Comparison of ENCODE assay signal across 8 mouse cellular contexts in the genomic region with DNA sequence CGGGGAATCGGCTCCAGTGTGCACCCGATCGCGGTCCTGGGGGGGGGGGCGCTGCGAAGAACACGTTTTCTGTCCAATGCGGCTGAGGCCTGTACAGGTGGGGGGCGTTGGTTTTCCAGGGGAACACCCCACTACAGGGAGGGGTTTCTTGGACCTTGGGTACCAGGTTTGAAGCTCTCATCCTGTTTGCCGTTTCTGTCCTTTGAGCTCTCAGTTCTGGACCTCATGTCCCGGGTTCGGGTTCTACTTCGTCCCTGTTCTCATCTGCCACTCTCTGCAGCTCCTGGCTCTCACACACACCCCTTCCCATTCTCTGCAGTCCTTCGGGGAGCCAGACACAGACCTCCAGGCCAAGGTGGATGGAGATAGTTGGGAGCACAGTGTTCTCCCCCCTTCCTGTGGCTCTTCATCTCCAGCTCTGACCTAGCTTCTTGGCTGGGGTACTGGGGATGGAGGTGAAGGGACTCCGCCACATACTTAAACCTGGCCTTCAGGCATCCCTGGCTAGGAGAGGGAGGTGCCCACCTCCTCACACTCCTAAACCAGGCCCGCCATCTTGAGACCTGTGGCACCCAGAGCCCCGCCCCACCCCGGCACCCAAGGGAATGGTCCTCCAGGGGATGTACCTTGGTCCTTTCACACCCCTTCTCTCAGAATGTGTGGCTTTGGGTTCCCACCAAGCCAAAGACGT. TPM values are rescaled to one million over a fixed set of nuclear protein-coding genes. Genes with fewer than 3 reads are reported as not detected.
A peak's percentile ranks its signal among the peaks of the same experiment; 100 is the strongest.
DNase-seq lines count a peak whose midpoint lies in the region; ATAC-seq and TF ChIP-seq lines count a peak whose summit lies in the region.

No protein-coding gene starts in this region.

- peaks cover 4% of the 10 kb centered on the region; the same call in 1 of the 2 replicates for H3K27me3 ChIP-seq in hindbrain, embryonic 10.5 days (ENCODE audit: insufficient read depth, poor library complexity, severe bottlenecking)
- no peaks in the 10 kb centered on the region for H3K27me3 ChIP-seq in midbrain, embryonic 11.5 days (ENCODE audit: control insufficient read depth, insufficient read depth, low read length)

- no peak for ATAC-seq in midbrain, embryonic 11.5 days (ENCODE audit: low FRiP score)

- no peak for DNase-seq in left cerebral cortex, adult 2 months (ENCODE audit: extremely low spot score in 1 of 2, low spot score in 2 of 2)
- DNase-seq in left cerebral cortex, postnatal 10 days (ENCODE audit: extremely low spot score in 1 of 2, low spot score in 2 of 2) = no peak
- DNase-seq in cerebellum, adult 9-11 months = peak; percentile 79
- peak; percentile 65 for DNase-seq in hindbrain, embryonic 10.5 days (ENCODE audit: low spot score)
- DNase-seq in midbrain, embryonic 11.5 days (ENCODE audit: low spot score, missing footprints) = peak; percentile 95
- no peak for DNase-seq in spleen, postnatal 10 days (ENCODE audit: low spot score in 2 of 2)
- no peak for DNase-seq in adrenal gland, postnatal 14 days
- no peak for DNase-seq in spleen, postnatal 4 days (ENCODE audit: low spot score in 2 of 2)

- H3K4me2 ChIP-seq in midbrain, embryonic 11.5 days = peak overlapping the region; percentile 78

- peak overlapping the region; percentile 89 for H3K27ac ChIP-seq in left cerebral cortex, adult 2 months
- peak overlapping the region; percentile 97 for H3K27ac ChIP-seq in hindbrain, embryonic 10.5 days
- peak overlapping the region; percentile 97 for H3K27ac ChIP-seq in midbrain, embryonic 11.5 days (ENCODE audit: low read depth, low read length)

- intact Hi-C loops in left cerebral cortex, adult 2 months (cut with DNase I) = no loop called here
- intact Hi-C loops in left cerebral cortex, postnatal 10 days (cut with DNase I) = no loop called here

- no peak for TF ChIP-seq CTCF in left cerebral cortex, adult 2 months (IDR thresholded peaks at IDR 0.05)

- WGBS in hindbrain, embryonic 10.5 days = 1% methylated on average over 20 of the region's 20 CpGs
- WGBS in midbrain, embryonic 11.5 days = under 1% methylated on average over 19 of the region's 20 CpGs

- H3K9me3 ChIP-seq in hindbrain, embryonic 10.5 days = no peaks in the 10 kb centered on the region
- H3K9me3 ChIP-seq in midbrain, embryonic 11.5 days (ENCODE audit: control insufficient read depth, low read length) = no peaks in the 10 kb centered on the region

- peak overlapping the region; percentile 97 for H3K9ac ChIP-seq in midbrain, embryonic 11.5 days (ENCODE audit: low read length)

- peaks cover 90% of the 10 kb centered on the region for H3K4me1 ChIP-seq in hindbrain, embryonic 10.5 days (replicated peaks)
- H3K4me1 ChIP-seq in midbrain, embryonic 11.5 days (ENCODE audit: control insufficient read depth, insufficient read depth, low read length) = peaks cover 65% of the 10 kb centered on the region

- H3K4me3 ChIP-seq in left cerebral cortex, adult 2 months = peak overlapping the region; percentile 79
- H3K4me3 ChIP-seq in hindbrain, embryonic 10.5 days = peak overlapping the region; percentile 91
- H3K4me3 ChIP-seq in midbrain, embryonic 11.5 days (ENCODE audit: low read depth, low read length) = peak overlapping the region; percentile 88

- peaks cover 32% of the 10 kb centered on the region for H3K36me3 ChIP-seq in hindbrain, embryonic 10.5 days
- H3K36me3 ChIP-seq in midbrain, embryonic 11.5 days (ENCODE audit: control insufficient read depth, insufficient read depth, low read length) = no peaks in the 10 kb centered on the region; the same call in 1 of the 2 replicates

RNA-seq across cellular contexts. Expression of a gene that starts 1.1 kb away (rescaled TPM):
- total RNA-seq in left cerebral cortex, adult 2 months (2021) = 100 to 1,000 TPM; 202 to 207 TPM
- 100 to 1,000 TPM; 222 to 242 TPM for total RNA-seq in left cerebral cortex, postnatal 10 days (2021)
- 395 and 430 TPM in 2 replicates for polyA plus RNA-seq in hindbrain, embryonic 10.5 days (2016; fragmentation: Nextera tagmentation; extraction: Ambion mirVana)
- 219 and 256 TPM in 2 replicates for polyA plus RNA-seq in midbrain, embryonic 11.5 days (2014; fragmentation: Nextera tagmentation; extraction: Ambion mirVana)
- 24.3 and 32.2 TPM in 2 replicates for total RNA-seq in adrenal gland, postnatal 14 days (2021)

RNA-seq across cellular contexts. Expression of a gene that starts 6.7 kb away (rescaled TPM):
- total RNA-seq in left cerebral cortex, adult 2 months (2021) = 10 to 100 TPM; 38.4 to 38.6 TPM
- 10 to 100 TPM; 55.7 to 59.6 TPM for total RNA-seq in left cerebral cortex, postnatal 10 days (2021)
- polyA plus RNA-seq in hindbrain, embryonic 10.5 days (2016; fragmentation: Nextera tagmentation; extraction: Ambion mirVana) = 39.7 and 41.9 TPM in 2 replicates
- 30.8 and 34.5 TPM in 2 replicates for polyA plus RNA-seq in midbrain, embryonic 11.5 days (2014; fragmentation: Nextera tagmentation; extraction: Ambion mirVana)
- total RNA-seq in adrenal gland, postnatal 14 days (2021) = 17.1 and 18.4 TPM in 2 replicates

RNA-seq across cellular contexts. Expression of a gene that starts 7.0 kb away (rescaled TPM):
- total RNA-seq in left cerebral cortex, adult 2 months (2021) = 10 to 100 TPM; 12.2 to 14.1 TPM
- total RNA-seq in left cerebral cortex, postnatal 10 days (2021) = 10 to 100 TPM in 1 of 2 experiments, 1 to 10 TPM in 1; 9.7 to 10.3 TPM
- 5.7 and 6.0 TPM in 2 replicates for polyA plus RNA-seq in hindbrain, embryonic 10.5 days (2016; fragmentation: Nextera tagmentation; extraction: Ambion mirVana)
- polyA plus RNA-seq in midbrain, embryonic 11.5 days (2014; fragmentation: Nextera tagmentation; extraction: Ambion mirVana) = 3.9 and 4.5 TPM in 2 replicates
- 23.6 and 33.1 TPM in 2 replicates for total RNA-seq in adrenal gland, postnatal 14 days (2021)

RNA-seq across cellular contexts. Expression of a gene that starts 11.5 kb away (rescaled TPM):
- 1 to 10 TPM; 7.4 to 7.6 TPM for total RNA-seq in left cerebral cortex, adult 2 months (2021)
- total RNA-seq in left cerebral cortex, postnatal 10 days (2021) = 1 to 10 TPM; 2.2 to 2.8 TPM
- 0.10 and 0.17 TPM in 2 replicates for polyA plus RNA-seq in hindbrain, embryonic 10.5 days (2016; fragmentation: Nextera tagmentation; extraction: Ambion mirVana)
- polyA plus RNA-seq in midbrain, embryonic 11.5 days (2014; fragmentation: Nextera tagmentation; extraction: Ambion mirVana) = 0.12 and 0.23 TPM in 2 replicates
- 0.23 TPM in 1 of 2 replicates, not detected in the other for total RNA-seq in adrenal gland, postnatal 14 days (2021)

RNA-seq across cellular contexts. Expression of a gene that starts 16.1 kb away (rescaled TPM):
- total RNA-seq in left cerebral cortex, adult 2 months (2021) = 10 to 100 TPM; 16.0 to 18.7 TPM
- total RNA-seq in left cerebral cortex, postnatal 10 days (2021) = 1 to 10 TPM; 9.2 to 9.3 TPM
- 36.7 and 37.0 TPM in 2 replicates for polyA plus RNA-seq in hindbrain, embryonic 10.5 days (2016; fragmentation: Nextera tagmentation; extraction: Ambion mirVana)
- polyA plus RNA-seq in midbrain, embryonic 11.5 days (2014; fragmentation: Nextera tagmentation; extraction: Ambion mirVana) = 29.9 and 30.4 TPM in 2 replicates
- total RNA-seq in adrenal gland, postnatal 14 days (2021) = 14.2 and 20.2 TPM in 2 replicates

Comparison
In these comparisons a context has a peak if more than half of its experiments do, and no peak if none do; other contexts are left out.
1. DNase-seq: peak in cerebellum, adult 9-11 months (single experiment), hindbrain, embryonic 10.5 days (single experiment) and midbrain, embryonic 11.5 days (single experiment); none in left cerebral cortex, adult 2 months (0 of 2), left cerebral cortex, postnatal 10 days (0 of 2), spleen, postnatal 10 days (0 of 2), adrenal gland, postnatal 14 days (single experiment) and spleen, postnatal 4 days (0 of 2).
2. Peak in every context shown above with its lines, with median percentiles within 50 percentile points of each other: H3K27ac ChIP-seq and H3K4me3 ChIP-seq.